Mouse (Mus musculus): ENCODE measurements around the gene Cnot1.
"Not testable (repeated sequence)": the region's sequence is repeated elsewhere in the genome, so short reads cannot be mapped to it uniquely, and the experiment has no call there.

Gene Cnot1

GRCm38 (mm10) chr8:95807331-95807843 is at the start of gene Cnot1:
Gene Cnot1 (minus strand): TSS chr8:95807464.
- peak; percentile 99 for DNase-seq (ENCODE audit: low read depth, low spot score)

GRCm38 (mm10) chr8:95854174-95854573 is 46.9 kb upstream of the Cnot1 start:
- DNase-seq (ENCODE audit: low read depth, low spot score), result no peak

GRCm38 (mm10) chr8:95853102-95853843 is 46.0 kb upstream of the Cnot1 start, which contains the start of gene Slc38a7:
Gene Slc38a7 (minus strand): TSS chr8:95853539.
- peak; percentile 84 for DNase-seq (ENCODE audit: low read depth, low spot score)

GRCm38 (mm10) chr8:95852290-95852689 is 45.0 kb upstream of the Cnot1 start:
- no peak for DNase-seq (ENCODE audit: low read depth, low spot score)

- DNase-seq (ENCODE audit: low read depth, low spot score), result no peak
These were observed 43.1 kb upstream of the Cnot1 start for GRCm38 (mm10) chr8:95850326-95850725.

GRCm38 (mm10) chr8:95848734-95849464 is 41.6 kb upstream of the Cnot1 start:
- DNase-seq (ENCODE audit: low read depth, low spot score), result no peak

- no peak for DNase-seq (ENCODE audit: low read depth, low spot score)
These were observed 40.8 kb upstream of the Cnot1 start for GRCm38 (mm10) chr8:95848061-95848551.

- DNase-seq (ENCODE audit: low read depth, low spot score), result no peak
These were observed 37.8 kb upstream of the Cnot1 start for GRCm38 (mm10) chr8:95845026-95845425.

- no peak for DNase-seq (ENCODE audit: low read depth, low spot score)
These were observed 36.7 kb upstream of the Cnot1 start for GRCm38 (mm10) chr8:95843968-95844367.

- no peak for DNase-seq (ENCODE audit: low read depth, low spot score)
These were observed 34.2 kb upstream of the Cnot1 start for GRCm38 (mm10) chr8:95841436-95841835.

GRCm38 (mm10) chr8:95839289-95839688 is 32.0 kb upstream of the Cnot1 start:
- DNase-seq (ENCODE audit: low read depth, low spot score), result no peak

- no peak for DNase-seq (ENCODE audit: low read depth, low spot score)
These were observed 30.0 kb upstream of the Cnot1 start for GRCm38 (mm10) chr8:95837266-95837665.

- DNase-seq (ENCODE audit: low read depth, low spot score), result no peak
These were observed 28.6 kb upstream of the Cnot1 start for GRCm38 (mm10) chr8:95835891-95836290.

- peak; percentile 76 for DNase-seq (ENCODE audit: low read depth, low spot score)
These were observed 26.2 kb upstream of the Cnot1 start for GRCm38 (mm10) chr8:95833435-95833984.

GRCm38 (mm10) chr8:95832603-95833434 is 25.6 kb upstream of the Cnot1 start:
- DNase-seq (ENCODE audit: low read depth, low spot score), result peak; percentile 90

GRCm38 (mm10) chr8:95830144-95830543 is 22.9 kb upstream of the Cnot1 start:
- no peak for DNase-seq (ENCODE audit: low read depth, low spot score)

- DNase-seq (ENCODE audit: low read depth, low spot score), result not testable (repeated sequence)
These were observed 17.9 kb upstream of the Cnot1 start, which contains the start of gene Sap18b for GRCm38 (mm10) chr8:95825162-95825561. Gene Sap18b (plus strand): TSS chr8:95825346.

- no peak for DNase-seq (ENCODE audit: low read depth, low spot score)
These were observed 15.4 kb upstream of the Cnot1 start for GRCm38 (mm10) chr8:95822699-95823098.

GRCm38 (mm10) chr8:95822096-95822495 is 14.8 kb upstream of the Cnot1 start:
- DNase-seq (ENCODE audit: low read depth, low spot score), result no peak

GRCm38 (mm10) chr8:95821266-95821665 is 14.0 kb upstream of the Cnot1 start:
- DNase-seq (ENCODE audit: low read depth, low spot score), result no peak

GRCm38 (mm10) chr8:95818211-95818610 is 10.9 kb upstream of the Cnot1 start:
- DNase-seq (ENCODE audit: low read depth, low spot score), result no peak

Data from mesoderm, embryonic 11.5 days (tissue).